Comparison of ENCODE assay signal across 25 mouse cellular contexts in the genomic region with DNA sequence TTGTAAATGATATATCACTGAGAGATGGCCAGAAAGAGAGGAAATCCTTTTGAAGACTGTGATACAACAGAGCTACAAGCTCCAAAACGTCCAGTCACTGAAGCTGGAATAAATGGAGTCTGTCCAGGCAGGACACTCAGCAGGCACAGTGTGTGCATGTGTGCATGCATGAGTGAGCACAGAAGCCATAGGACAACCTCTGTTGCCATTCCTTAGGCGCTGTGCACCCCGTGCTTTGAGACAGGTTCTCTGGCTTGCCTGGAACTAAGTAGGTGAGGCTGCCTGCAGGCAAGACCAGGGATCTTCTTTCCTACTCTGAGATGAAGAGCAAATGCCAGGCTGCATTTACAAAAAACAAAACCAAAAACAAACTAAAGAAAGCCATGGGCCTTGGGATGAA. TPM values are rescaled to one million over a fixed set of nuclear protein-coding genes. Genes with fewer than 3 reads are reported as not detected.
DNase-seq lines count a peak whose midpoint lies in the region; ATAC-seq and TF ChIP-seq lines count a peak whose summit lies in the region.
"Had no signal": no experiment of that assay in that cellular context is flagged by ENCODE, and none has a peak within 500 bp of the region (broad histone marks: within the 10 kb centered on the region; RNA-seq: fewer than 3 reads in every experiment).

No protein-coding gene starts in this region.

- no peak for TF ChIP-seq EP300 in heart, adult 2 months (IDR thresholded peaks at IDR 0.05; ENCODE audit: insufficient read depth, low read depth, low read length)

- no peaks in the 10 kb centered on the region for H3K27me3 ChIP-seq in heart, embryonic 10.5 days (ENCODE audit: insufficient read depth, poor library complexity, severe bottlenecking)
- no peaks in the 10 kb centered on the region for H3K27me3 ChIP-seq in heart, adult 2 months (ENCODE audit: control insufficient read depth, insufficient read depth, low read length)
- no peaks in the 10 kb centered on the region for H3K27me3 ChIP-seq in kidney, embryonic 15.5 days
- H3K27me3 ChIP-seq in liver, adult 2 months (ENCODE audit: control insufficient read depth, insufficient read depth, low read length), result no peaks in the 10 kb centered on the region
- H3K27me3 ChIP-seq: CH12.LX; forebrain, embryonic 13.5 days; heart, embryonic 13.5 days; hindbrain, embryonic 12.5 days; hindbrain, embryonic 15.5 days; Patski had no signal

- H3K27ac ChIP-seq in heart, embryonic 10.5 days, result no peak overlapping the region
- no peak overlapping the region for H3K27ac ChIP-seq in heart, adult 2 months
- H3K27ac ChIP-seq in kidney, embryonic 15.5 days, result no peak overlapping the region
- no peak overlapping the region for H3K27ac ChIP-seq in liver, adult 2 months (replicated peaks; ENCODE audit: insufficient read depth, low read depth, low read length)
- H3K27ac ChIP-seq: forebrain, embryonic 10.5 days; forebrain, embryonic 13.5 days; heart, embryonic 13.5 days; hindbrain, embryonic 12.5 days; hindbrain, embryonic 15.5 days had no signal

- no peak overlapping the region for H3K4me2 ChIP-seq in kidney, embryonic 15.5 days
- H3K4me2 ChIP-seq: forebrain, embryonic 13.5 days; heart, embryonic 13.5 days; hindbrain, embryonic 12.5 days; hindbrain, embryonic 15.5 days had no signal

- no peak for TF ChIP-seq POLR2A in heart, adult 2 months (IDR thresholded peaks at IDR 0.05; ENCODE audit: insufficient read depth, low read depth, low read length)
- TF ChIP-seq POLR2A in liver, adult 2 months (IDR thresholded peaks at IDR 0.05; ENCODE audit: extremely low read depth, insufficient read depth, low read length), result no peak

- H3K79me2 ChIP-seq in heart, adult 2 months (replicated peaks; ENCODE audit: control insufficient read depth, insufficient read depth, low read length), result no peaks in the 10 kb centered on the region
- H3K79me2 ChIP-seq in liver, adult 2 months (ENCODE audit: control insufficient read depth, insufficient read depth, low read length), result no peaks in the 10 kb centered on the region

- TF ChIP-seq CTCF in heart, adult 2 months (IDR thresholded peaks at IDR 0.05), result no peak
- no peak for TF ChIP-seq CTCF in liver, adult 2 months (IDR thresholded peaks at IDR 0.05; ENCODE audit: low read depth, low read length)

- no peak overlapping the region for H3K4me3 ChIP-seq in heart, embryonic 10.5 days
- H3K4me3 ChIP-seq in heart, adult 2 months, result no peak overlapping the region
- H3K4me3 ChIP-seq in kidney, embryonic 15.5 days (replicated peaks), result no peak overlapping the region
- H3K4me3 ChIP-seq in liver, adult 2 months (ENCODE audit: insufficient read depth, low read depth, low read length), result no peak overlapping the region
- H3K4me3 ChIP-seq: forebrain, embryonic 10.5 days; forebrain, embryonic 13.5 days; heart, embryonic 13.5 days; hindbrain, embryonic 12.5 days; hindbrain, embryonic 15.5 days had no signal

- 86% methylated on average over 3 of the region's 3 CpGs for WGBS in heart, embryonic 10.5 days
- WGBS in heart, adult 2 months, result 79% methylated on average over 3 of the region's 3 CpGs
- WGBS in kidney, embryonic 15.5 days, result 53% methylated on average over 3 of the region's 3 CpGs
- WGBS in liver, adult 2 months, result 84% methylated on average over 3 of the region's 3 CpGs

- DNase-seq in heart, embryonic 10.5 days (ENCODE audit: low spot score), result peak; percentile 73
- DNase-seq in heart, adult 2 months, result no peak
- DNase-seq in kidney, postnatal 4 days, result no peak
- DNase-seq in liver, adult 2 months (ENCODE audit: extremely low read depth, low read depth, low spot score), result peak; percentile 23
- DNase-seq in liver, result no peak
- DNase-seq in spleen, adult 12 weeks (ENCODE audit: low spot score), result no peak
- DNase-seq: adrenal gland, postnatal 10 days; adrenal gland, postnatal 36 days; B cell, adult 2 months; cerebellum, adult 18-20 months; cerebellum, adult 9-10 months; cerebellum, postnatal 14 days; gastrocnemius, postnatal 10 days; gastrocnemius, postnatal 36 days; heart, postnatal 14 days had no signal

- H3K9me3 ChIP-seq in heart, embryonic 10.5 days, result no peaks in the 10 kb centered on the region
- H3K9me3 ChIP-seq in kidney, embryonic 15.5 days (replicated peaks), result no peaks in the 10 kb centered on the region
- H3K9me3 ChIP-seq: forebrain, embryonic 10.5 days; forebrain, embryonic 13.5 days; G1E; heart, embryonic 13.5 days; hindbrain, embryonic 12.5 days; hindbrain, embryonic 15.5 days had no signal

- intact Hi-C loops in heart, adult 2 months (cut with DNase I), result no loop called here

- ATAC-seq in kidney, embryonic 15.5 days (replicated peaks; ENCODE audit: low FRiP score), result 0 out of 2 replicates have a peak, but pooled peaks have one; percentile 57
- ATAC-seq: forebrain, embryonic 13.5 days; forebrain, embryonic 16.5 days; Patski had no signal

- H3K4me1 ChIP-seq in heart, embryonic 10.5 days, result no peaks in the 10 kb centered on the region
- H3K4me1 ChIP-seq in heart, adult 2 months (ENCODE audit: control insufficient read depth, insufficient read depth, low read length), result no peaks in the 10 kb centered on the region
- no peaks in the 10 kb centered on the region for H3K4me1 ChIP-seq in kidney, embryonic 15.5 days
- no peaks in the 10 kb centered on the region for H3K4me1 ChIP-seq in liver, adult 2 months (ENCODE audit: control insufficient read depth, insufficient read depth, low read length)
- H3K4me1 ChIP-seq: forebrain, embryonic 10.5 days; forebrain, embryonic 13.5 days; heart, embryonic 13.5 days; hindbrain, embryonic 12.5 days; hindbrain, embryonic 15.5 days had no signal

- H3K9ac ChIP-seq in heart, adult 2 months (ENCODE audit: low read depth, low read length), result no peak overlapping the region
- H3K9ac ChIP-seq in kidney, embryonic 15.5 days, result no peak overlapping the region
- no peak overlapping the region for H3K9ac ChIP-seq in liver, adult 2 months (ENCODE audit: low read depth, low read length)
- H3K9ac ChIP-seq: forebrain, embryonic 13.5 days; heart, embryonic 13.5 days; hindbrain, embryonic 12.5 days; hindbrain, embryonic 15.5 days had no signal

- H3K36me3 ChIP-seq in heart, embryonic 10.5 days, result peaks cover 59% of the 10 kb centered on the region
- no peaks in the 10 kb centered on the region for H3K36me3 ChIP-seq in heart, adult 2 months (ENCODE audit: control insufficient read depth, insufficient read depth, low read length)
- H3K36me3 ChIP-seq in kidney, embryonic 15.5 days, result peaks cover 57% of the 10 kb centered on the region
- H3K36me3 ChIP-seq in liver, adult 2 months (ENCODE audit: control insufficient read depth, insufficient read depth, low read length), result no peaks in the 10 kb centered on the region
- H3K36me3 ChIP-seq: hindbrain, embryonic 15.5 days had no signal

RNA-seq across cellular contexts. Expression of a gene that starts 14.1 kb away (rescaled TPM):
- 154 and 166 TPM in 2 replicates for polyA plus RNA-seq in heart, embryonic 10.5 days (2016; fragmentation: Nextera tagmentation; extraction: Ambion mirVana)
- 10 to 100 TPM; 20.7 to 21.4 TPM for total RNA-seq in heart, adult 2 months (2021)
- 6.9 and 14.5 TPM in 2 replicates for polyA plus RNA-seq in heart, adult 2 months (2012; rRNA removed)
- polyA plus RNA-seq in kidney, embryonic 15.5 days (2015; fragmentation: Nextera tagmentation; extraction: Ambion mirVana), result 204 and 207 TPM in 2 replicates
- total RNA-seq in liver, adult 2 months (2014; rRNA removed), result 6.6 and 8.8 TPM in 2 replicates
- 1.5 and 1.8 TPM in 2 replicates for polyA plus RNA-seq in liver, adult 2 months (2012; rRNA removed)

Comparison
In these comparisons a context has a peak if more than half of its experiments do, and no peak if none do; other contexts are left out.
1. DNase-seq: peak in heart, embryonic 10.5 days (single experiment) and liver, adult 2 months (single experiment); none in heart, adult 2 months (0 of 2), kidney, postnatal 4 days (0 of 2), liver (single experiment) and spleen, adult 12 weeks (single experiment).
2. RNA of a gene that starts 14.1 kb away (polyA plus RNA-seq): 204 to 207 TPM in kidney, embryonic 15.5 days and 154 to 166 TPM in heart, embryonic 10.5 days; 6.9 to 14.5 TPM in heart, adult 2 months and 1.5 to 1.8 TPM in liver, adult 2 months; every median in the first group is over 10 times any median in the second.